16 mouse cellular contexts compared by ENCODE assay signal in genomic region chr7:117943435-117943834, GRCm38 (mm10).
"Had no signal": no experiment of that assay in that cellular context is flagged by ENCODE, and none has a peak within 500 bp of the region (broad histone marks: within the 10 kb centered on the region; RNA-seq: fewer than 3 reads in every experiment).

No protein-coding gene starts in this region.

- H3K27me3 ChIP-seq: neural tube, embryonic 13.5 days; neural tube, embryonic 15.5 days; stomach, embryonic 15.5 days had no signal

- H3K27ac ChIP-seq: neural tube, embryonic 13.5 days; neural tube, embryonic 15.5 days; stomach, embryonic 15.5 days; stomach, postnatal 0 days had no signal

- H3K4me2 ChIP-seq: neural tube, embryonic 13.5 days; neural tube, embryonic 15.5 days; stomach, embryonic 15.5 days had no signal

- H3K4me3 ChIP-seq: neural tube, embryonic 13.5 days; neural tube, embryonic 15.5 days; stomach, embryonic 15.5 days had no signal

- DNase-seq: retina, postnatal 1 day; right cerebral cortex, adult 18-20 months; right cerebral cortex, postnatal 14 days; right cerebral cortex, postnatal 25 days; right cerebral cortex, postnatal 4 days; spleen, adult 18-20 months; thymus, adult 18-20 months; thymus, adult 2 months; thymus, postnatal 14 days; thymus, postnatal 25 days; thymus, postnatal 36 days; thymus, postnatal 4 days had no signal

- H3K9me3 ChIP-seq: neural tube, embryonic 13.5 days; neural tube, embryonic 15.5 days; stomach, embryonic 15.5 days had no signal

- H3K36me3 ChIP-seq: neural tube, embryonic 13.5 days; neural tube, embryonic 15.5 days; stomach, embryonic 15.5 days had no signal

- H3K4me1 ChIP-seq: neural tube, embryonic 13.5 days; neural tube, embryonic 15.5 days; stomach, embryonic 15.5 days had no signal

- H3K9ac ChIP-seq: neural tube, embryonic 13.5 days; neural tube, embryonic 15.5 days; stomach, embryonic 15.5 days had no signal
